Mouse (Mus musculus): ENCODE data around the gene Eif5a.

- peak; percentile 93 for TF ChIP-seq CTCF (IDR thresholded peaks at IDR 0.05; ENCODE audit: extremely low read depth, insufficient read length, insufficient replicate concordance, low read depth, low read length)
- no peak for TF ChIP-seq POLR2A (IDR thresholded peaks at IDR 0.05; ENCODE audit: low read depth, low read length)
These were observed 12.4 kb upstream of the Eif5a start for GRCm38 (mm10) chr11:69934169-69934568.

Data from small intestine, adult 2 months (tissue).